Mouse (Mus musculus): ENCODE measurements at regions not wholly inside any gene's neighbourhood (a gene's known extent, or its start where the extent isn't known, plus 50 kb on each side); places are given as distances from the start of the nearest gene placed in this dataset.

- no peak for ATAC-seq (replicated peaks; ENCODE audit: poor library complexity)
Measured at GRCm38 (mm10) chr10:46320328-46321038, 742.9 kb downstream of the Hace1 start.

- ATAC-seq (replicated peaks; ENCODE audit: poor library complexity) = no peak
Measured at GRCm38 (mm10) chr10:46321040-46321439, 743.4 kb downstream of the Hace1 start.

GRCm38 (mm10) chr10:46329052-46329451 is 751.4 kb downstream of the Hace1 start:
- no peak for ATAC-seq (replicated peaks; ENCODE audit: poor library complexity)

GRCm38 (mm10) chr10:46331599-46332283 is 754.1 kb downstream of the Hace1 start:
- no peak for ATAC-seq (replicated peaks; ENCODE audit: poor library complexity)

GRCm38 (mm10) chr10:46333231-46333630 is 755.6 kb downstream of the Hace1 start:
- no peak for ATAC-seq (replicated peaks; ENCODE audit: poor library complexity)

GRCm38 (mm10) chr10:46345315-46345714 is 767.7 kb downstream of the Hace1 start:
- ATAC-seq (replicated peaks; ENCODE audit: poor library complexity) = no peak

GRCm38 (mm10) chr10:46349613-46350012 is 772.0 kb downstream of the Hace1 start:
- no peak for ATAC-seq (replicated peaks; ENCODE audit: poor library complexity)

GRCm38 (mm10) chr10:46350196-46350595 is 772.6 kb downstream of the Hace1 start:
- no peak for ATAC-seq (replicated peaks; ENCODE audit: poor library complexity)

GRCm38 (mm10) chr10:46356775-46357174 is 779.1 kb downstream of the Hace1 start:
- ATAC-seq (replicated peaks; ENCODE audit: poor library complexity) = no peak

- no peak for ATAC-seq (replicated peaks; ENCODE audit: poor library complexity)
Measured at GRCm38 (mm10) chr10:46373715-46374475, 796.3 kb downstream of the Hace1 start.

- ATAC-seq (replicated peaks; ENCODE audit: poor library complexity) = no peak
Measured at GRCm38 (mm10) chr10:46374646-46375045, 797.0 kb downstream of the Hace1 start.

GRCm38 (mm10) chr10:46397089-46397488 is 819.5 kb downstream of the Hace1 start:
- ATAC-seq (replicated peaks; ENCODE audit: poor library complexity) = no peak

- ATAC-seq (replicated peaks; ENCODE audit: poor library complexity) = no peak
Measured at GRCm38 (mm10) chr10:46403883-46404282, 826.3 kb downstream of the Hace1 start.

Data from megakaryocyte progenitor cell, adult 5-6 weeks (primary cell).